Mouse (Mus musculus): ENCODE measurements around the gene Nol11. TPM values are rescaled to one million over a fixed set of nuclear protein-coding genes. Genes with fewer than 3 reads are reported as not detected.
"Not testable (repeated sequence)": the region's sequence is repeated elsewhere in the genome, so short reads cannot be mapped to it uniquely, and the experiment has no call there.

Gene Nol11
- total RNA-seq, 2 experiments from 2014 or later: 17.2 to 19.4 TPM

DNA sequence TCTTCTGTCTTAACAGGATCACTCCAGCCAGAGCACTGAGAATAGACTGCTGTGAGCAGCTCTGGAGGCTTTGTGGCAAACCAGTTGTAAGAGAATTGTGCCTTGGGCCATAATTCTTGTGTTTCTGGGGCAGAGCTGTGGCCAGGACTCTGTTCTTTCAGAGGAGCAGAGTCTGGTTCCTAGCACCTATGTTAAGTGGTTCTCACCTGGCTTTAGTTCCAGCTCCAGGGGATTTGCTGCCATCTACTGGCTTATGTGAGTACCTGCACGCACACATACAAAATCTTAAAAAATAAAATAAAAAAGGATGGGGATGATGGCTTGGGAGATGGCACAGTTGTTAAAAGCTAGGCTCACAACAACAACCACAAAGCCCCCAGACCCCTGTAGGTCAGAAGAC, 30.1 kb downstream of the Nol11 start:
- intact Hi-C loops (cut with DNase I): no loop called here
- DNase-seq: no peak

DNA sequence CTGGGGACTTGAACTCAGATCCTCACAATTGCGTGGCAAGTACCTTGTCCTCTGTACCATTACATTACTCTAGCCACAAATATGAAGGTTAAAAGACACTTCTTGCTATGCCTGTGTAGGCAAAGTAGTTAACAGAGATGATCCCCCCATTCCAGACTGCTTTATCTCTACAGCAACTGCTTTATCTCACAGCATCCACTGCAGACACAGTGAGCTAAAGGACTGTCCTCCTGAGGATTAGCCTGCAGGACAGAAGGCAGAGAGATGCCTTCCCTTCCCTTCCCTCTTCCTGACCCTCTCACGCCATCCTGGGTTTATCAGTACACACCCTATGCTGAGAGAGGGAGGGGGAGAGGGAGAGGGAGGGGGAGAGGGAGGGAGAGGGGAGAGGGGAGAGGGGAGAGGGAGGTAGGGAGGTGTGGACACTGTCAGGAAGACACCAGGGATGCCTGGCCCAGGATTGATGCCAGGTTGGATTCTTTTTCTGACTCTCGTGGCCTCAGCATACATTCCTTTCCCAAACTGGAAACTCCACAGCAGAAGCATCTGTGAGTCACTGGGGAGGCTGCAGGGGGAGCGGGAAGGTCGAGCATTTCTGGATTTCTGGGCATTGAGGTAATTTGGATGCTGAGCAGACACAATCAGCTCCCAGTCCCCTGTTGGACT, 32.1 kb downstream of the Nol11 start:
- intact Hi-C loops (cut with DNase I): no loop called here
- DNase-seq: peak; percentile 4 to 12

DNA sequence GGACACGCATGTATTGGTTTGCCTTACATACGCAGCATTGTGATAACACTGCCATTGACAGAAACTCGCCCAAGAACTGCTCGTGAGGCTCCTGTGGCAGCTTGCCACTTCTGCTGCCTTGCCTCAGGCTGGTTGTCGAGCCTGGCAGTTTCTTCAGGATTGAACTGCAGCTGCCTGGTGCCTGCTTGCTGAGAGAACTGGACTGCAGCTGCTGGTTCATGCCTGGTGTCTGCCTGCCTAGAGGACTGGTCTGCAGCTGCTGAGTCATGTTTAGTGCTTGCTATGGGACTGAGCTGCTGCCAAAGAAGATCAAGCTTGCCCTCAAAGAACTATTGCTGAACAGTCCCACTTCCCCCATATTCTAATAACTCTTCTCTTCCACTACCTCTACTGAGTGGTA, 33.9 kb downstream of the Nol11 start:
- intact Hi-C loops (cut with DNase I): no loop called here
- DNase-seq: no peak

DNA sequence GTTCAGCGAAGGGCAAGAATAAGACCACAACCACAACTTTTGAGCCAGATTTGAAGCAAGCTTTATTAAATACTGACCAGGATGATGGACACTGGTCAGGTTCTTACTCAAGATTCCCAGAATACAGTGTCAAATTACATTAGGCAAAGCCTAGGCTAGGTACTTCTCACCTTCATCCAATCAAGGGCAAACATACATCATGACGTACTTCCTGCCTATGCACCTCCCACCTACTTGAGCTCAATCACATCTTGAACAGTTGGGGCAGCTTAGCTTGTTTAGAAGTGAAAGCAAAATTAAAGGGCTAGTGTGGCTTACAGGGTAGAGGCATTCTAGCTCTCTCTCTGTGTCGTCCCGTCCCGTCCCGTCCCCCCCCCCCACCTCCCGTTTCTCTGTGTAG, 34.8 kb downstream of the Nol11 start:
- no peak for DNase-seq
- intact Hi-C loops (cut with DNase I): no loop called here

DNA sequence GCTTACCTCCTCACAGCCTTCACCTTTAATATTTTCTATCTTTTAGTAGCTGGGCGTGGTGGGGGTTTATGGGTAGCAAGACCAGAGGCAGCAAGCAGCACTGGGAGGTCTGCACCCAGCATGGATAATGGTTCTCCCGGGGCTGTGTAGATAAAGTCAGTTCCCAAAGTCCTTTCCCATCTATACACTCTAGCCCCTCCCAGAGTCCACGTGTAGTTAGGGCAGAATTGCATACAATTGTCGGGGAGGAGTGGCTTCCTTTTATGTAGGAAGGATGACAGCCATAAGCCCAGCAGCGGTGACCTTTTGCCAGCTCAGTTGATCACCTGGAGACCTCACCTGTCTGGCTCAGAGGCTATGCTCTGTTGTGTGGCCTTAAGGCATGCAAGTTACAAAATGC, 35.5 kb downstream of the Nol11 start:
- no peak for DNase-seq
- intact Hi-C loops (cut with DNase I): no loop called here

DNA sequence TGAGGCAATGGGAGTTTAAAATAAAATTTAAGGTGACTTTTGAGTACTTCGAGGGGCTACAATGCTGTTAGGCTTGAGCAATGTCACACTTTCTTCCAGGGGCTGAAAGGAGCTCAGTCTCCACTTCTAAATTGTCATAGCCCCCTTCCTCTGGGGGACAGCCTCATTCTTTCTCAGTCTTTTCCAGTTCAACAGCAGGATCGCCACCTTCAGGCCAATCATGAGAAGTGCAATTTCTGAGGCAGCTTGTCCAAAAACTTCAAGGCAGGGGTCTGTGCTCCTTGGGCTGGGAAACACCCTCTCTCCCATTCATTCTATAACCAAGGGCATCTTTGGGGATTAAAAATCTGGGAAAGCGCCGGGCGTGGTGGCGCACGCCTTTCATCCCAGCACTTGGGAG, 37.4 kb downstream of the Nol11 start:
- intact Hi-C loops (cut with DNase I): no loop called here
- DNase-seq: peak; percentile 7 to 28

DNA sequence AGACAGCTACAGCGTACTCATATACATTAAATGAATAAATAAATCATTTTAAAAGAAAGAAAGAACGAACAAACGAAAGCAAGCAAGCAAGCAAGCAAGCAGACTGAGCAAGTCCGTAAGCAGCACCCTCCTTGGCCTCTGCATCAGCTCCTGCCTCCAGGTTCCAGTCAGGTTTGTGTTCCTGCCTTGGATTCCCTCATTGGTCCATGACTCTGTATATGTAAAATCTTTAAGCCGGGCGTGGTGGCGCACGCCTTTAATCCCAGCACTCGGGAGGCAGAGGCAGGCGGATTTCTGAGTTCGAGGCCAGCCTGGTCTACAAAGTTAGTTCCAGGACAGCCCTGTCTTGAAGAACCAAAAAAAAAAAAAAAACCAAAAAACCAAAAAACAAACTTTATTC, 45.2 kb downstream of the Nol11 start:
- intact Hi-C loops (cut with DNase I); DNase-seq: not testable (repeated sequence)

DNA sequence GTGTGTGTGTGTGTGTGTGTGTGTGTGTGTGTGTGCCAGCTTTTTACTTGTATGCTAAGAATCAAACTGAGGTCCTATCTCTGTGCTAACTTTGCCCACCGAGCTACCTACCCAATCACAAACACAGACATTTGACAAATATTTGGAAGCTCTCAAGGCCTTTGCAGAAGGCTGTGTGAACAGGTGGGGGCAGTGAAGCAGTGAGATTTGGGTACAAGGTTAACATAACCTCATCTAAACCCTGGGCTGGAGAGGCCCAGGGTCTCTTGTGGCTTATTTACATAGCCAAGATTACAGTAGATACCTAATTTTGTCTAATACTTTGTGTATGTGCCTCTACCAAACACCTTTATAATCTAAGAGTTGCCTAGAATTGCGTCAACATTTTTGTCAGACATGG, 46.8 kb downstream of the Nol11 start:
- intact Hi-C loops (cut with DNase I): no loop called here
- no peak for DNase-seq

DNA sequence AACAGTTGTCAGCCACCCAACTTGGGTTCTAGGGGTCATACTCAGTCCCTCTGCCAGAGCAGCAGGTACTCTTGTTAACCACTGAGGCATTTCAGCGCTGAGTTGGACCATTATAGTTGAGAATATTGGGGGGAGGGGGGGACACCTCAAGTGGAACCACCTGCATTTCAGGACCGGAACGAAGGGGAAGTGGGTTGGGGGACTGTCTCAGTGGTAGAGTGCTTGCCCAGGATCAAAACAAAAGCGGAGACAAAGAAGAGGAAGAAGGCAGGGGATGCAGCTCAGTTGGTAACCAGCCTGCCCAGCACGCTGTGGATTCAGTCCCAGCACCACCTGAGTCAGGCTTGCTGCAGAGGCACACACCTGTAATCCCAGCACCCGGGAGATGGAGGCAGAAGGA, 48.4 kb downstream of the Nol11 start:
- intact Hi-C loops (cut with DNase I): no loop called here
- no peak for DNase-seq

DNA sequence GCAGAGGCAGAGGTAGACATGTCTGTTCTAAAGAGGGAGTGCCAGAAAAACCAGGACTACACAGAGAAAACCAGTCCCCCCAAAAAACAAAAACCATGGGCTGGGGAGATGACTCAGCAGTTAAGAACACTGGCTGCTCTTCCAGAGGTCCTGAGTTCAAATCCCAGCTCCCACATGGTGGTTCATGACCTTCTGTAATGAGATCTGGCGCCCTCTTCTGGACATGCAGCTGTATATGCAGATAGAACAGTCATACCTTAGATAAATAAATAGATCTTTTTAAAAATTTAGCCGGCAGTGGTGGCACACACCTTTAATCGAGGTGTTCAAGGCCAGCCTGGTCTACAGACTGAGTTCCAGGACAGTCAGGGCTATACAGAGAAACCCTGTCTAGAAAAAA, 50.5 kb downstream of the Nol11 start:
- intact Hi-C loops (cut with DNase I): loop anchor here (5.0 kb wide), 1 partner anchor 36 kb away; no protein-coding TSS in a partner anchor
- peak; percentile 16 to 26 for DNase-seq

DNA sequence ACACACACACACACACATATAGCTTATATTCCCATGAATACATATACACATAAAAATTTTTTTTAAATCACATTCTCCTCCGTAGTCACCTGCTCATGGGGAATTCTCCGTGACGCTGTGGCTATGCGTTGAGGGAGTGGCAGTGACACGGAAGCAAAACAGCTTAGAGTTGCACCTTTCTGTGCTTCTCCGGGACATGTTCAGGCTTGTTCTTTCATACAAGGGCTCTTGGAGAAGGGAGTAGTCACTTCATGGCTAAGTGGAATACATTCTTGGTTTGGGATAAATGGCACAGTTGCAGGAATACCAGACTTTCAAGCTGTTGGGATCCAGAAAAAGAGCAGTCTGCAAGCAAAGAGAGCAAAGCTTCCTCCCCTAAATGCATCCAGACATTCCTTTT, 51.6 kb downstream of the Nol11 start:
- no peak for DNase-seq
- intact Hi-C loops (cut with DNase I): loop anchor here (5.0 kb wide), 1 partner anchor 35 kb away; no protein-coding TSS in a partner anchor

DNA sequence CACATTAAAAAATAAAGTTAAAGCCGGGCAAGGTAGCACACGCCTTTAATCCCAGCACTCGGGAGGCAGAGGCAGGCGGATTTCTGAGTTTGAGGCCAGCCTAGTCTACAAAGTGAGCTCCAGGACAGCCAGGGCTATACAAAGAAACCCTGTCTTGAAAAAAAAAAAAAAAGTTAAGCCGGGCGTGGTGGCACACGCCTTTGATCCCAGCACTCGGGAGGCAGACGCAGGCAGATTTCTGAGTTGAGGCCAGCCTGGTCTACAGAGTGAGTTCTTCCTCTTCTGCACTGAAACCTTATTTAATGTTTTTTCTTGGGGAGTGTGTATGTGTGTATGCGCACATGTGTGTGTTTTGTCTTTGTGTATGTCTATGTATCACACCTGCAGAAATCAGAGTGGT, 52.7 kb downstream of the Nol11 start:
- intact Hi-C loops (cut with DNase I): loop anchor here (5.0 kb wide), 1 partner anchor 34 kb away; no protein-coding TSS in a partner anchor
- not testable (repeated sequence) for DNase-seq

DNA sequence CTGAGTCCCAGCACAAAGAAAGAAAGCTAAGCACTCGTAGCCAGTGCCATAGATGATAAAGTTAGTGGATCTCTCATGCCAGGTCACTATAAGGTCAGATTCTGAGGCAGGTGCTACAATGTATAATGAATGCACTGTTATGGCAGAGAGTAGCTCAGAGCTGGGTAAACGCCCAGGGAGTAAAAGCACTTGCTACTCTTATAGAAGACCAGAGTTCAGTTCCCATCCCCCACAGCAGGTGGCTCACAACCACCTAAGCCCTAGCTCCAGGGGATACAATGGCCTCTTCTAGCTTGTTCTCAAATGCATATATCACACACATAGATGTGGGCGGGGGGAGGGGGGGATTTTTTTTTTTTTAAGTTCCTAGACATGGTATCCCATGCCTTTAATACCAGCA, 53.4 kb downstream of the Nol11 start:
- intact Hi-C loops (cut with DNase I): loop anchor here (5.0 kb wide), 1 partner anchor 33 kb away; no protein-coding TSS in a partner anchor
- DNase-seq: no peak

DNA sequence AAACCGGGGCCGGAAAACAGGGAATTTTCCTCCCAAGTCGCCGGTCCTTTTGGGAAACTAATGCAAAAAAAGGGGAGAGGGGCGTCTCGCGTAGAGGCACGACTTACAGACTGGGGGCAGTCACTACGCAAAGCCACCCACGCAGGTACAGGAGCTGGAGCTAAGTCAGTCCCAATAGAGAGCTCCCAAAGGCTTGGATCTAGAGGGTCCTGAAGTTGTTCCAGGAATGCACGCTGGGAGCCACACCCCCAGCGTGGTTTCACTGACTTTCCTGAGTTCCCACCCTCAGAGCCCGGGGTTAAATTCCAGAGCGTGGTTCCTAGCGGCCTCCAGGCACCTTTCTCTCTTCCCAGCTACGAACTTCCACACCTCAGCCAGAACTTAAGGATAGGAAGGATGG, 56.8 kb downstream of the Nol11 start:
- DNase-seq: peak in 1 of 2 experiments; percentile 8
- intact Hi-C loops (cut with DNase I): no loop called here

DNA sequence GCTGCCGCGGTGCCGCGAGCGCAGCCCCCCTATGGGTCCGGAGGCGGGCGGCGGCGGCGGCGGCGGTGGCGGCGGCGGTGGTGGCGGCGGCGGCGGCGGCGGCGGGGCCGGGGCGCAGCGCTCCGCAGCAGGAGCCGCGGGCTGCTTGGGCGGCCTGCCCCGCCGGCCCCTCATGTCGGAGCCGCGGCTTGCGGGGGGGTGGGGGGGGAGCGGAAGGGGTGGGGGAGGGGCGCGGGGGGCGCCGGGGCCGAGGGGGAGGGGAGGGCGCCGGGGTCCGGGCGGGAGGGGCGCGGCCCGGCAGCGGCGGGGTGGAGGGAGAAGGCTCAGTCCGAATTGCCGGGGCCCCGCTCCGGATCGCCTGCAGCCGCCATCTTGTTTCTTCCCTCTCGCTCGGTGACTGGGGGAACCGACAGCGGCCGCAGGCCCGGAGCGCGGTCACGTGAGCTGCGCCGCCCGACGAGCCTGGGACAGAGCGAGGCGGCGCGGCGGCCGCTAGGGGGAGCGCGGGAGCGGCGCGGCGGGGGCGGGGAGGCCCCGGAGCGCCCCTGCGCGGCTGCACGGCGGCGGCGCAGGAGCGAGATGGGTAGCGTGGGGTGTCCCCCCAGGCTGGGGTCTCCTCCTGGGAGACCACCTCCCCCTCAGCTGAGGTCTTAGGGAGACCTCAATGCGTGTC, 57.3 kb downstream of the Nol11 start, which contains the start of gene Bptf:
Gene Bptf, minus strand, starts transcription at position 379 of the 673 bp plus-strand sequence.
- peak; percentile 96 to 97 for DNase-seq
- intact Hi-C loops (cut with DNase I): no loop called here

DNA sequence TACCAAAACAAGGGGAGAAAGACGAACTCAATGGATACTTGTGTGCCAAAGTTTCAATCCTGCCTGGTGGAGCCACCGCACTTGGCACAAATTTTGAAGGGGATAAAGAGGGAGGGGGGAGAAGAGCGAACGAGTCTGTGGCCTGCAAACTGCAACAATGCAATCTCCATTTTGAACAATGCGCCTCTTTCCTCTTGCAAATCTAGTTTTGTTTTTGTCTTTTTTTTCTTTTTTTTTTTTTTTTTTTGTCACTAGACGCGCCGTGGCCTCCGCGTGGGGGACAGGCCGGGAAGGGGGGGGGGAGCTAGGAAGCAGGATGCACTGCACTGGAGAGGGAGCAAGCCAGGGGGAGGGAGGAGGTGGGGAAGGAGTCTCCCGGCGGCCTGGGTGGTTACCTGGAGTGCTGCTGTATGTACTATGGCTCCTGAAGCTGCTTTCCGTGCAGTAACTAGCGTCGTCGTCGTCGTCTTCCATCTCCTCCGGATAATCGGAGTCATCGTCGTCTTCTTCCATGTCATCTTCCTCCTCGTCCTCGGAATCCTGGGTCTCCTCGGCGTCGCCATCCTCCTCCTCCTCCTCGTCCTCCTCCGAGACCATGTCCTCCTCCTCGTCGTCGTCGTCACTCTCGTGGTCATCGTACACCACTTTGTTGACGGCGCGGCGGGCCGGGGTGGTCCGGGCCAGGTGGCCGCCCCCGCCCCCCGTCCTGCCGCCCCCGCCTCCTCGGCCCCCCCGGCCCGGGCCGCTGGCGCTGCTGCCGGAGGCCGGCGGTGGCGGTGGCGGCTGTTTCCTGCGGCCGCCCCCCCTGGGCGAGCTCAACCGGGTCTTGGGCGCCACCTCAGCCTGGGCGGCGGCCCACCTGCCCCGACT, 58.1 kb downstream of the Nol11 start:
- intact Hi-C loops (cut with DNase I): no loop called here
- DNase-seq: peak; percentile 70 to 77

DNA sequence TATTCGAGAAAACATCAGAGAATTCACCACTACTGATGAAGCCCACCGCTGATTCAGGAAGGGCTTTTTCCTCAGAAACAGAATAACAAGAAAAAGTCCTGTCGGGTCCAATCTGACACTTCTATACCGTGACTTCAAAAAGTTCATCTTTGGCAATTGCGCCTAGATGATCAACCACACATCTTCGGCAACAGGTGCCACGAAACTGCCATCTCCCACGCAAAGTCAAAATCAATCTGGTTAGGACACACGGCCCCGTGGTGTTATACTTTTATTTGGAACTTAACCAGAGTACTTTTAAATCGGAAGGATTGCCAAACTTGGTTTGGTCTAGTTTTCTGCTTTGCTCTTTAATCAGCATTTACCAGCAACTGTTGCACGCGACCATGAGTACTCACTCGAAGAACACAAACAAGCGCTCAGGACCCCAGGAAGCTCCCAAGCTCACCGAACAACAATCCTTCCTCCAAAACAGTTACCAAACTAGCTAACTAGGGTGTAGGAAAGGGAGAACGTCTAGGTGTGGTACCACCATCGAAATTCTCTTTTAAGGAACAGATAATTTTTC, 58.9 kb downstream of the Nol11 start:
- intact Hi-C loops (cut with DNase I): no loop called here
- no peak for DNase-seq

DNA sequence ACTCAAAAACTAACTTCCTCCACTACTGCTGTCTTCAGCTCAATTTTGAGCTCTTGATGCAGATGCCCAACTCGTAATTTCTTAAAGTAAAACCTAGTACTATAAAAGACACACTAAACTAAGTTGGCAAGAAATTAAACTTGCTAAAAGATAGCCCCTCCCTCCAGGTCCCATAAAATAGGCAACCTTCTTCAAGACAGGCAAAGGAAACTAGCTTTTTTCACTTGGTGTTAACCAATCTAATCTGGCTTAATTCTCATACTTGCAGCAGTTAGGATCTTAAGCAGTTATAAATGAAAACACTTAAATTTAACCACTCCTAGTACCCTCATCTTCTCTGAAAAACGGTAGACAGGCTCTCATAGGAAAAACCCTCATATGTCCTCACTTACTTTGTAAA, 59.5 kb downstream of the Nol11 start:
- intact Hi-C loops (cut with DNase I): no loop called here
- DNase-seq: no peak

DNA sequence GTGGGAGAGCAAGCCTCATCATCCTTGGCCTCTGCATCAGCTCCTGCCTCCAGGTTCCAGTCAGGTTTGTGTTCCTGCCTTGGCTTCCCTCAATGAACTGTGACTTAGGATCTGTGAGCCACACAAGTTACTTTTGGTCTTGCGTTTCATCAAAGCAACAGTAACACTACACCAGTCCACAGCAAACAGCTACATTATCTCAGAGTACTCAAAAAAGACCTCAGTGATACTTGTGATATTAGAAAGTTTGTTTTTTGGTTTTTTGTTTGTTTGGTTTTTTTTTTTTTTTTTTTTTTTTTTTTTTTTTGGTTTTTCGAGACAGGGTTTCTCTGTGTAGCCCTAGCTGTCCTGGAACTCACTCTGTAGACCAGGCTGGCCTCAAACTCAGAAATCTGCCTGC, 62.5 kb downstream of the Nol11 start:
- DNase-seq; intact Hi-C loops (cut with DNase I): not testable (repeated sequence)

DNA sequence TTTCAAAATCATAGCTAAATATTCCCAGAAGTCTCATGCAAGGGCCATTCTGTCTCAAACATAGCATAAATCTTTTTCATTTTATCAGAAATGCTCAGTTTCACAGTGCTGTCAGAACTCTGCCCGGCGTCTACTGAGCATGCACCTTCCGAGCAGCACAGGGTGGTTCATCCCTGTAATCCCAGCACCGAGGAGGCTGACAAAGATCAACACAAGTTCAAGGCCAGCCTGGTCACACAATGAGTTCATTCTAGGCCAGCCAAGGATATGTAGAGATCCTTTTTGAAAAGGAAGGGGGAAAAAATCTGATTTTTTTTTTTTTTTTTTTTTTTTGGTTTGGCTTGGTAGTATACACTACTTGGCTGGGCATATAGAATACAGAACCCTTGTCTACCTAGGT, 64.2 kb downstream of the Nol11 start:
- intact Hi-C loops (cut with DNase I): no loop called here
- DNase-seq: no peak

DNA sequence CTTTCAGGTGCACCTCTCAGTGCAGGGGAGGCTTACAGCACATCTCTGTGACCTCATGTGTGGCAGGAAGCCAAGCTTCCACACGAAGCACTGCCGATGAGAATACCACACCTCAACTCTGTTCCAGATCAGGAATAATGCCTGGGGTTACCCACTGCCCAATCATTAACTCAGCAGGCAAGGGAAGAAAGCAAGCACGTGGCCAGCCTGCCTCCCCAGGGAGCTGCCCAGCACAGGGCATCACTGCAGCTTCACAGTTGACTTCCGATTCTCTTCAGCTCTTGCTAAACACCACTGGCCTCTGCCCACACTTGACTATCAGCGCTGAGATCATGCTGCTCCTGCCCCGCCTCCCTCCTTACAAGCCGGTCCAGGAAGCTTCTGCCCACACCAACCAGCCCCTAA, 64.9 kb downstream of the Nol11 start:
- intact Hi-C loops (cut with DNase I): no loop called here
- peak; percentile 36 to 43 for DNase-seq
